Mouse (Mus musculus) midbrain, embryonic 15.5 days (tissue): Measurements from ENCODE around the gene Olfr968. TPM values are rescaled to one million over a fixed set of nuclear protein-coding genes. Genes with fewer than 3 reads are reported as not detected.

Experiments
- ATAC-seq: fragments of 200-750 bp; cut with Nextera tagmentation; replicated peaks from 2 replicates; pipeline ENCODE4 v1.8.0; 2017; ENCODE audit warnings: moderate TSS enrichment
- H3K27ac ChIP-seq: fragments of 300-500 bp; sonication (generic); 2 replicates; pipeline ENCODE4 v1.5.1; 2015; ENCODE audit warnings: mild to moderate bottlenecking, inconsistent platforms
- H3K27me3 ChIP-seq: fragments of 300-500 bp; sonication (generic); replicated peaks from 2 replicates; pipeline ENCODE4 v1.6.1; 2015; ENCODE audit warnings: inconsistent platforms
- H3K36me3 ChIP-seq: fragments of 300-500 bp; sonication (generic); replicated peaks from 2 replicates; pipeline ENCODE4 v1.6.1; 2015; ENCODE audit warnings: inconsistent platforms
- H3K4me1 ChIP-seq: fragments of 300-500 bp; sonication (generic); 2 replicates; pipeline ENCODE4 v1.6.1; 2015; ENCODE audit warnings: inconsistent platforms
- H3K4me2 ChIP-seq: fragments of 300-500 bp; sonication (generic); 2 replicates; pipeline ENCODE4 v1.6.1; 2015; ENCODE audit warnings: inconsistent platforms, mild to moderate bottlenecking, moderate library complexity
- H3K4me3 ChIP-seq: fragments of 300-500 bp; sonication (generic); 2 replicates; pipeline ENCODE4 v1.5.1; 2015; ENCODE audit warnings: mild to moderate bottlenecking, inconsistent platforms
- H3K9ac ChIP-seq: fragments of 300-500 bp; sonication (generic); 2 replicates; pipeline ENCODE4 v1.6.1; 2015; ENCODE audit warnings: mild to moderate bottlenecking, inconsistent platforms
- H3K9me3 ChIP-seq: fragments of 300-500 bp; sonication (generic); 2 replicates; pipeline ENCODE4 v1.6.1; 2016; ENCODE audit warnings: inconsistent platforms
- WGBS: fragments of 180-500 bp; shearing (Covaris S2); methylation state at CpG from one replicate; pipeline ENCODE4 v1.1.7; 2015; ENCODE audit warnings: mixed read lengths; 5-methylcytosine and 5-hydroxymethylcytosine counted together
- polyA plus RNA-seq: library from polyadenylated mRNA; unstranded; fragments of >200 nt; fragmentation: Nextera tagmentation; extraction: Ambion mirVana; gene quantifications from 2 replicates; pipeline ENCODE4 v1.2.1, GENCODE M21; 2015

The Olfr968 gene
- polyA plus RNA-seq: not detected in 2 replicates

DNA sequence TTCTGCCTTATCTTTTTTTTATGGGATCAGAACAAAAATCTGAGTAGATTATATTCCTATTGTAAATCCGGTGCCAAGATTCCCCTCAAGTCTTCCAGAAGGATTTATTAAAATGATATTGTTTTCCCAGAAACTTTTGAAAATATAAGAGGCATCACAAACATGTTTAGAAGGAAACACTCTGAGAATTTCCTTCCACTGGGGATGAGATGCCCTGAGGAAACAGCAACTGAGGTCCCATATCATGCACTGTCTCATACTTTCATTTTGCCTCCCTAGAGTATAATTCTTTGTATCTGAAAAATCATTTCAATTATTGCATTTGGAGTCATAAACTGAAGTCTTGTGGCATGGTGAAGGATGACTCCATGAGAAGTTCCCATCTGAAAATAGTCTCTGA is at the start of gene Olfr968:
Gene Olfr968 (minus strand): TSS at position 101 of the 400 bp plus-strand sequence.
- ATAC-seq: no peak
- WGBS: 75% methylated on average over 1 of the region's 1 CpGs
- H3K9me3 ChIP-seq: no peaks in the 10 kb centered on the region

DNA sequence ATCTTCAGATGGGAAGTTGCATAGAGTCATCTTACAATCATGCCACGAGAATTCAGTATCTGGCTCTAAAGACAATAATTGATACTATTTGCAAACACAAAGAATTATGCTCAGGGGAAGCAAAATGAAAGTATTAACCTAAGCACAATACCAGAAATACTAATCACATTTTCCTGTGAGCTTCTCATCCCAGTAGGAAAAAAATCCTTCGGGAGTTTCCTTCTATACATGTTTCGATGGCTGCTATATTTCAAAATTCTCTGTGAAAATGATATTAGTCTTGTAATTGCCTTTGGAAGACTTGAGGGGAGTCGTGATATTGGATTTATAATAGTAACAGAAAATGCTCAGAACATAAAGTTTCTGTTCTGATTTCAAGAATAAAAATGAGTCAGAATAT is 25.5 kb upstream of the Olfr968 start, which contains the start of gene Olfr970:
Gene Olfr970 (plus strand): TSS at position 301 of the 400 bp plus-strand sequence.
- H3K9me3 ChIP-seq: no peaks in the 10 kb centered on the region
- H3K27ac ChIP-seq: no peak within 1 kb of the TSS
- ATAC-seq: no peak
- H3K4me1 ChIP-seq: no peaks in the 10 kb centered on the region
- H3K27me3 ChIP-seq: no peaks in the 10 kb centered on the region
- H3K36me3 ChIP-seq: no peaks in the 10 kb centered on the region
- no peak within 1 kb of the TSS for H3K4me2 ChIP-seq
- 72% methylated on average over 4 of the region's 4 CpGs for WGBS
- no peak within 1 kb of the TSS for H3K9ac ChIP-seq
- no peak within 1 kb of the TSS for H3K4me3 ChIP-seq

More for the DNA sequence above, at the start of gene Olfr968:
- H3K4me1 ChIP-seq: no peaks in the 10 kb centered on the region
- H3K27me3 ChIP-seq: no peaks in the 10 kb centered on the region
- H3K4me3 ChIP-seq: no peak within 1 kb of the TSS
- H3K36me3 ChIP-seq: no peaks in the 10 kb centered on the region
- no peak within 1 kb of the TSS for H3K27ac ChIP-seq
- no peak within 1 kb of the TSS for H3K4me2 ChIP-seq
- no peak within 1 kb of the TSS for H3K9ac ChIP-seq

DNA sequence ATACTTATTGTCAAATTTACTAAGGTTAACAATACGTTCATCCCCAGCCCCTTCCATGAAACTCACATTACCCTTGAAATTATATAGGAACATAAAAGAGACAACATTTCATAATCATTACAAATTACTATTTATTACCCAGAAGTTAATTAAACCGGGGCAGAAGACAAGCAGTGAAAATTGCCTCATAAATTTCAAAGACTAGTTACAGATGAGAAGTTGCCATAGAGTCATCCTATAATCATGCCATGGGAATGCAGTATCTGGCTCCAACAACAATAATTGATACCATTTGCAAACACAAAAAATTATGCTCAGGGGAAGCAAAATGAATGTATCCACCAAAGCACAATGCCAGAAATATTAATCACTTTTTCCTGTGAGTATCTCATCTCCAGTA is 7.5 kb upstream of the Olfr968 start, which contains the start of gene Olfr969:
Gene Olfr969 (plus strand): TSS at position 388 of the 400 bp plus-strand sequence.
- no peak within 1 kb of the TSS for H3K27ac ChIP-seq
- no peaks in the 10 kb centered on the region for H3K27me3 ChIP-seq
- H3K9me3 ChIP-seq: no peaks in the 10 kb centered on the region
- no peak within 1 kb of the TSS for H3K4me3 ChIP-seq
- no peak for ATAC-seq
- no peaks in the 10 kb centered on the region for H3K4me1 ChIP-seq
- H3K4me2 ChIP-seq: no peak within 1 kb of the TSS
- 73% methylated on average over 2 of the region's 2 CpGs for WGBS
- H3K9ac ChIP-seq: no peak within 1 kb of the TSS
- H3K36me3 ChIP-seq: no peaks in the 10 kb centered on the region

DNA sequence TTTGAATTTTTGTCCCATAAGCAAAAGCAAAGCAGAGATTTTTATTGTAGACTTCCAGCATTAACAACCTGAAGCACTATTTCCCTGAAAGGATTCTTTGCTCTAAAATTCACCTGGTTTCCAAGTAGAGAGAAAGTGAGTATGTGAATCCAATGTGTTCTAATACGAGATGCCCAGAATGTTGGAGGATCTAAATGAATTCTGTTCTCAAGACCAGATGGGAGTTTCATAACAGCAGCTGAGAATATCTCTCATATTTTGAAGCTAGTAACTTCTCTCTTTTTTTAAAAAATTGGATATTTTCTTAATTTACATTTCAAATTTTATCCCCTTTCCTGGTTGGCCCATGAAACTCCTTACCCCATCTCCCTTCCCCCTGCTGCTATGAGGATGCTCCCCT is 36.6 kb downstream of the Olfr968 start:
- Histone ChIP-seq H3K4me3 (no peak overlapping the region), H3K9me3 (no peaks in the 10 kb centered on the region), H3K27me3 (no peaks in the 10 kb centered on the region), H3K36me3 (no peaks in the 10 kb centered on the region), H3K4me2 (no peak overlapping the region), H3K9ac (no peak overlapping the region), H3K4me1 (no peaks in the 10 kb centered on the region), H3K27ac (no peak overlapping the region)
- no peak for ATAC-seq
- WGBS: 93% methylated on average over 1 of the region's 1 CpGs

DNA sequence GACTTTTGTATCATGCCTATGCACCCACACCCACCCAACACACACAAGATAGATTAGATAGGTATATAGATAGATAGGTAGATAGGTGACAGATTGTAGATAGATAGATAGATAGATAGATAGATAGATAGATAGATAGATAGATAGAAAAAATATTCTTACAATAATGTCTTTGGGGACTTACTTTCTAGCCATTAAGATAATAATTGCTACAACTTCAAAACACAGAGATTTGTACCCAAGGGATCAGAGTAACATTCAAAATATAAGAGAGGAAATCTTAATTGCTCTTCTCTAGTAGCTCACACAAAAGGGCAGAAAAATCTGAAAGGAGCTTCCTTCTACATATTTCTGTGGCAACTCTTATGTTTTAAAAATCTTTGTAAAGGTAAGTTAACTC is 37.1 kb downstream of the Olfr968 start, which contains the start of gene Olfr967:
Gene Olfr967 (plus strand): TSS at position 301 of the 400 bp plus-strand sequence.
- no peak within 1 kb of the TSS for H3K4me2 ChIP-seq
- no peak for ATAC-seq
- no peaks in the 10 kb centered on the region for H3K4me1 ChIP-seq
- H3K27ac ChIP-seq: no peak within 1 kb of the TSS
- H3K4me3 ChIP-seq: no peak within 1 kb of the TSS
- no peaks in the 10 kb centered on the region for H3K9me3 ChIP-seq
- no peaks in the 10 kb centered on the region for H3K36me3 ChIP-seq
- no peak within 1 kb of the TSS for H3K9ac ChIP-seq
- no peaks in the 10 kb centered on the region for H3K27me3 ChIP-seq

DNA sequence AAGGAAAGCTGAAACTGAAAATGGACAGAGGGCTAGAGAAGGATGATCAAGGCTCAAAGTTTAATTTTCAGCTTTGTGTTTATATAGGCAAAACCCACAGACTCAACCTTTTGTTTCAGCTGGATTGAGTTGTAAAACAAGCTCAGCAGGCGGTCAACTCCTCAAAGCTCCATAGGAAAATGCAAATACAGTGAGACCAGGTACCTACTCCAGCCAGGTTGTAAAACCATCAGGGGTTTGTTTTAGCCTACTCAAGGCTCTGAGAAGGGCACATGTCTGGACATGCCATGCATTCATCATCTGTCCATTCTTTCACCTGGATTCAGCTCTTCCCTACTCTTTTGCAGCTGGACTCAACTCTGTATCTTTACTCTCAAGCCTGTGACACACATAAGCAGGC is 42.3 kb downstream of the Olfr968 start:
- H3K4me1 ChIP-seq: no peaks in the 10 kb centered on the region
- no peaks in the 10 kb centered on the region for H3K27me3 ChIP-seq
- no peak overlapping the region for H3K9ac ChIP-seq
- no peaks in the 10 kb centered on the region for H3K9me3 ChIP-seq
- H3K27ac ChIP-seq: no peak overlapping the region
- 97% methylated on average over 1 of the region's 1 CpGs for WGBS
- no peaks in the 10 kb centered on the region for H3K36me3 ChIP-seq
- ATAC-seq: no peak
- no peak overlapping the region for H3K4me2 ChIP-seq
- H3K4me3 ChIP-seq: no peak overlapping the region

DNA sequence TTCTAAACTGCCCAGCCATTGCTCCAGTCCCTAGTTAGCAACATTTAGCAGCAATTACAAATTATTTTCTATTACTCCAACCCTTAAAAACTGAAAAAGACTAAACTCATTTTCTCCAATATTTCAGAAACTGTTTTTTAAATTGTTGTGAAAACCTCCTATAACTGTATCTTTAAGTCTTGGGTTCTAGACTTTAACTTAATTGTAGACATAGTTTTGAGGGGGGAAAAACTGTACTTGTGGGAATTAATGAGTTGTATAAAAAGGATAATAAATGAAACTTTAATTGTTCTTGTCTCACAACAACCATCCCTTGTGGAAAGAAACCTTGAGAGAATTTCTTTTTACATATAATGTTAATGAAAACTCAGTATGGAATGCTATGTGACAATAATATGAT is 52.4 kb downstream of the Olfr968 start, which contains the start of gene Olfr150:
Gene Olfr150 (plus strand): TSS at position 301 of the 400 bp plus-strand sequence.
- Histone ChIP-seq H3K4me3 (no peak within 1 kb of the TSS), H3K27ac (no peak within 1 kb of the TSS), H3K4me1 (no peaks in the 10 kb centered on the region), H3K4me2 (no peak within 1 kb of the TSS), H3K36me3 (no peaks in the 10 kb centered on the region), H3K9me3 (no peaks in the 10 kb centered on the region), H3K27me3 (no peaks in the 10 kb centered on the region), H3K9ac (no peak within 1 kb of the TSS)
- ATAC-seq: no peak

Other genes starting within 250 kb of the Olfr968 start
- gene Olfr958, start 229.2 kb downstream of the Olfr968 start, polyA plus RNA-seq: not detected in 2 replicates
- gene Olfr959, start 207.7 kb downstream of the Olfr968 start, polyA plus RNA-seq: not detected in 2 replicates
- 172 and 184 TPM in 2 replicates for gene AW551984, start 178.8 kb downstream of the Olfr968 start, polyA plus RNA-seq
- gene Olfr148, start 172.6 kb downstream of the Olfr968 start, polyA plus RNA-seq: not detected in 2 replicates
- not detected in 2 replicates for gene Olfr960, start 161.9 kb downstream of the Olfr968 start, polyA plus RNA-seq
- not detected in 2 replicates for gene Olfr961, start 138.2 kb downstream of the Olfr968 start, polyA plus RNA-seq
- not detected in 2 replicates for gene Olfr963, start 116.0 kb downstream of the Olfr968 start, polyA plus RNA-seq
- not detected in 2 replicates for gene Olfr149, start 76.1 kb downstream of the Olfr968 start, polyA plus RNA-seq
- gene Olfr965, start 71.9 kb downstream of the Olfr968 start, polyA plus RNA-seq: not detected in 2 replicates
- gene Olfr150, start 52.3 kb downstream of the Olfr968 start, polyA plus RNA-seq: not detected in 2 replicates
- gene Olfr967, start 37.0 kb downstream of the Olfr968 start, polyA plus RNA-seq: not detected in 2 replicates
- not detected in 2 replicates for gene Olfr969, start 7.7 kb upstream of the Olfr968 start, polyA plus RNA-seq
- gene Olfr970, start 25.6 kb upstream of the Olfr968 start, polyA plus RNA-seq: not detected in 2 replicates
- not detected in 2 replicates for gene Olfr971, start 53.6 kb upstream of the Olfr968 start, polyA plus RNA-seq
- gene Olfr972, start 83.2 kb upstream of the Olfr968 start, polyA plus RNA-seq: not detected in 2 replicates
- gene Olfr229, start 124.1 kb upstream of the Olfr968 start, polyA plus RNA-seq: not detected in 2 replicates
- not detected in 2 replicates for gene Olfr974, start 154.2 kb upstream of the Olfr968 start, polyA plus RNA-seq
- gene Olfr975, start 168.8 kb upstream of the Olfr968 start, polyA plus RNA-seq: 0.09 TPM in 1 of 2 replicates, not detected in the other
- not detected in 2 replicates for gene Olfr976, start 177.9 kb upstream of the Olfr968 start, polyA plus RNA-seq
- not detected in 2 replicates for gene Olfr978, start 208.9 kb upstream of the Olfr968 start, polyA plus RNA-seq
- not detected in 2 replicates for gene Olfr979, start 220.2 kb upstream of the Olfr968 start, polyA plus RNA-seq
- gene Olfr980, start 226.3 kb upstream of the Olfr968 start, polyA plus RNA-seq: not detected in 2 replicates
- not detected in 2 replicates for gene Olfr981, start 238.2 kb upstream of the Olfr968 start, polyA plus RNA-seq